Mouse (Mus musculus) forebrain, postnatal 0 days (tissue): Measurements from ENCODE around the gene Cdhr2. TPM values are rescaled to one million over a fixed set of nuclear protein-coding genes. Genes with fewer than 3 reads are reported as not detected.

Source experiments
- ATAC-seq: fragments of 200-750 bp; cut with Nextera tagmentation; 2 replicates; pipeline ENCODE4 v1.8.0; 2017; ENCODE audit warnings: mild to moderate bottlenecking, moderate library complexity
- DNase-seq: peaks from one replicate; pipeline ENCODE4 v3.0.0-alpha.2; 2015
- H3K27ac ChIP-seq: fragments of 300-500 bp; sonication (generic); 2 replicates; pipeline ENCODE4 v1.5.1; 2014; ENCODE audit warnings: low read depth, mild to moderate bottlenecking, antibody characterized with exemption, low read length, moderate library complexity, mixed read lengths
- H3K27me3 ChIP-seq: fragments of 300-500 bp; sonication (generic); 2 replicates; pipeline ENCODE4 v1.6.1; 2014; ENCODE audit warnings: mild to moderate bottlenecking, low read length, mixed read lengths; ENCODE audit not compliant: insufficient read depth
- H3K36me3 ChIP-seq: fragments of 300-500 bp; sonication (generic); 2 replicates; pipeline ENCODE4 v1.6.1; 2014; ENCODE audit warnings: mild to moderate bottlenecking, moderate library complexity; ENCODE audit not compliant: insufficient read depth
- H3K4me1 ChIP-seq: fragments of 300-500 bp; sonication (generic); 2 replicates; pipeline ENCODE4 v1.6.1; 2014; ENCODE audit warnings: antibody characterized with exemption; ENCODE audit not compliant: insufficient read depth
- H3K4me2 ChIP-seq: fragments of 300-500 bp; sonication (generic); 2 replicates; pipeline ENCODE4 v1.6.1; 2014; ENCODE audit warnings: low read depth, mild to moderate bottlenecking, moderate library complexity
- H3K4me3 ChIP-seq: fragments of 300-500 bp; sonication (generic); 2 replicates; pipeline ENCODE4 v1.5.1; 2014; ENCODE audit warnings: low read depth, low read length, mixed read lengths
- H3K9ac ChIP-seq: fragments of 300-500 bp; sonication (generic); 2 replicates; pipeline ENCODE4 v1.6.1; 2014; ENCODE audit warnings: mild to moderate bottlenecking
- H3K9me3 ChIP-seq: fragments of 300-500 bp; sonication (generic); 2 replicates; pipeline ENCODE4 v1.6.1; 2016; ENCODE audit warnings: low read length
- CTCF ChIP-seq: sonication (generic); IDR thresholded peaks from 2 replicates; pipeline ENCODE4 v1.5.1; 2016; ENCODE audit warnings: antibody characterized with exemption, control low read depth, low read depth
- WGBS: fragments of 180-500 bp; shearing (Covaris S2); extraction: QIAGEN DNeasy Blood & Tissue Kit; methylation state at CpG from one replicate; pipeline ENCODE4 v1.1.7; 2014; 5-methylcytosine and 5-hydroxymethylcytosine counted together
- polyA plus RNA-seq: library from polyadenylated mRNA; unstranded; fragments of >200 nt; fragmentation: Nextera tagmentation; extraction: Ambion mirVana; gene quantifications from 2 replicates; pipeline ENCODE4 v1.2.1, GENCODE M21; 2015
- total RNA-seq: library from RNA; depleted of rRNA; stranded (reverse); fragments of >200 nt; gene quantifications from 2 replicates; pipeline ENCODE4 v1.2.3, GENCODE M21; 2014; rRNA removed

The Cdhr2 gene
- total and polyA plus RNA-seq, 2 experiments from 2014 or later = 0.53 to 0.76 TPM

GRCm38 (mm10) chr13:54783235-54783634, 82.0 kb downstream of the Cdhr2 start:
- Histone ChIP-seq H3K36me3 (no peaks in the 10 kb centered on the region), H3K27me3 (no peaks in the 10 kb centered on the region), H3K4me1 (no peaks in the 10 kb centered on the region), H3K9ac (no peak overlapping the region), H3K9me3 (no peaks in the 10 kb centered on the region), H3K4me2 (no peak overlapping the region), H3K27ac (no peak overlapping the region), H3K4me3 (no peak overlapping the region)
- no peak for ATAC-seq
- DNase-seq = no peak
- no peak for TF ChIP-seq CTCF
- 41% methylated on average over 2 of the region's 2 CpGs for whole genome bisulfite sequencing

GRCm38 (mm10) chr13:54783698-54784097, 82.4 kb downstream of the Cdhr2 start, which contains the start of gene Eif4e1b:
Eif4e1b (plus strand) TSS chr13:54783998.
- Histone ChIP-seq H3K9me3 (no peaks in the 10 kb centered on the region), H3K36me3 (no peaks in the 10 kb centered on the region), H3K27me3 (no peaks in the 10 kb centered on the region), H3K9ac (no peak within 1 kb of the TSS), H3K4me1 (no peaks in the 10 kb centered on the region), H3K27ac (no peak within 1 kb of the TSS), H3K4me2 (no peak within 1 kb of the TSS), H3K4me3 (no peak within 1 kb of the TSS)
- no peak for ATAC-seq
- no peak for DNase-seq
- no peak for TF ChIP-seq CTCF
- 92% methylated on average over 4 of the region's 4 CpGs for WGBS

Other genes starting within 250 kb of the Cdhr2 start
- 51.5 and 57.0 TPM in 2 replicates for gene Thoc3, start 232.6 kb upstream of the Cdhr2 start, total RNA-seq
- 102 and 108 TPM in 2 replicates for gene Thoc3, start 232.6 kb upstream of the Cdhr2 start, polyA plus RNA-seq
- 21.2 and 21.7 TPM in 2 replicates for gene Simc1, start 197.7 kb upstream of the Cdhr2 start, total RNA-seq
- gene Simc1, start 197.7 kb upstream of the Cdhr2 start, polyA plus RNA-seq = 7.4 and 9.1 TPM in 2 replicates
- 184 and 216 TPM in 2 replicates for gene 4833439L19Rik, start 136.0 kb upstream of the Cdhr2 start, total RNA-seq
- gene 4833439L19Rik, start 136.0 kb upstream of the Cdhr2 start, polyA plus RNA-seq = 235 and 263 TPM in 2 replicates
- 123 and 163 TPM in 2 replicates for gene Arl10, start 126.4 kb upstream of the Cdhr2 start, total RNA-seq
- gene Arl10, start 126.4 kb upstream of the Cdhr2 start, polyA plus RNA-seq = 58.3 and 69.5 TPM in 2 replicates
- gene Nop16, start 111.4 kb upstream of the Cdhr2 start, total RNA-seq = 37.5 and 44.6 TPM in 2 replicates
- gene Nop16, start 111.4 kb upstream of the Cdhr2 start, polyA plus RNA-seq = 58.0 and 64.6 TPM in 2 replicates
- 110 and 148 TPM in 2 replicates for gene Higd2a, start 111.3 kb upstream of the Cdhr2 start, total RNA-seq
- gene Higd2a, start 111.3 kb upstream of the Cdhr2 start, polyA plus RNA-seq = 326 and 343 TPM in 2 replicates
- gene Cltb, start 90.1 kb upstream of the Cdhr2 start, total RNA-seq = 224 and 233 TPM in 2 replicates
- 278 and 284 TPM in 2 replicates for gene Cltb, start 90.1 kb upstream of the Cdhr2 start, polyA plus RNA-seq
- gene Faf2, start 79.7 kb upstream of the Cdhr2 start, total RNA-seq = 54.5 and 60.5 TPM in 2 replicates
- gene Faf2, start 79.7 kb upstream of the Cdhr2 start, polyA plus RNA-seq = 35.0 and 49.3 TPM in 2 replicates
- 48.5 and 56.3 TPM in 2 replicates for gene Rnf44, start 7.6 kb upstream of the Cdhr2 start, total RNA-seq
- gene Rnf44, start 7.6 kb upstream of the Cdhr2 start, polyA plus RNA-seq = 42.0 and 50.8 TPM in 2 replicates
- gene Gprin1, start 48.4 kb downstream of the Cdhr2 start, total RNA-seq = 213 and 219 TPM in 2 replicates
- gene Gprin1, start 48.4 kb downstream of the Cdhr2 start, polyA plus RNA-seq = 37.1 and 39.0 TPM in 2 replicates
- 32.7 and 38.1 TPM in 2 replicates for gene Sncb, start 65.1 kb downstream of the Cdhr2 start, total RNA-seq
- 122 and 137 TPM in 2 replicates for gene Sncb, start 65.1 kb downstream of the Cdhr2 start, polyA plus RNA-seq
- not detected in 2 replicates for gene Eif4e1b, start 82.5 kb downstream of the Cdhr2 start, total RNA-seq
- not detected in 2 replicates for gene Eif4e1b, start 82.5 kb downstream of the Cdhr2 start, polyA plus RNA-seq
- 26.5 and 28.3 TPM in 2 replicates for gene Tspan17, start 87.9 kb downstream of the Cdhr2 start, total RNA-seq
- 44.2 and 61.1 TPM in 2 replicates for gene Tspan17, start 87.9 kb downstream of the Cdhr2 start, polyA plus RNA-seq
- gene Unc5a, start 247.9 kb downstream of the Cdhr2 start, total RNA-seq = 27.5 and 46.1 TPM in 2 replicates
- 19.8 and 22.5 TPM in 2 replicates for gene Unc5a, start 247.9 kb downstream of the Cdhr2 start, polyA plus RNA-seq